Mouse (Mus musculus): Measurements from ENCODE around the gene Gm49383. TPM values are rescaled to one million over a fixed set of nuclear protein-coding genes. Genes with fewer than 3 reads are reported as not detected.
A peak's percentile ranks its signal among the peaks of the same experiment; 100 is the strongest.

Gene Gm49383
- polyA plus RNA-seq, 1 experiment from 2014 or later = 18.2 TPM

- Histone ChIP-seq H3K9ac (ENCODE audit: low read depth, low read length) (no peak overlapping the region), H3K4me2 (ENCODE audit: low read depth, low read length) (no peak overlapping the region), H3K27me3 (replicated peaks; ENCODE audit: control insufficient read depth, insufficient read depth, low read length) (no peaks in the 10 kb centered on the region), H3K27ac (replicated peaks; ENCODE audit: low read depth, low read length) (no peak overlapping the region), H3K9me3 (ENCODE audit: control insufficient read depth, low read length) (no peaks in the 10 kb centered on the region), H3K36me3 (ENCODE audit: control insufficient read depth, insufficient read depth, low read length) (peaks cover 47% of the 10 kb centered on the region; the same call in 1 of the 2 replicates), H3K4me3 (ENCODE audit: low read depth, low read length) (no peak overlapping the region), H3K4me1 (ENCODE audit: control insufficient read depth, insufficient read depth, low read length) (no peaks in the 10 kb centered on the region)
- DNase-seq (ENCODE audit: low spot score) (no peak), ATAC-seq (ENCODE audit: low read depth) (no peak)
- 92% methylated on average over 16 of the region's 19 CpGs for WGBS
Measured at GRCm38 (mm10) chr12:69220613-69221277, 23.8 kb upstream of the Gm49383 start.

DNA sequence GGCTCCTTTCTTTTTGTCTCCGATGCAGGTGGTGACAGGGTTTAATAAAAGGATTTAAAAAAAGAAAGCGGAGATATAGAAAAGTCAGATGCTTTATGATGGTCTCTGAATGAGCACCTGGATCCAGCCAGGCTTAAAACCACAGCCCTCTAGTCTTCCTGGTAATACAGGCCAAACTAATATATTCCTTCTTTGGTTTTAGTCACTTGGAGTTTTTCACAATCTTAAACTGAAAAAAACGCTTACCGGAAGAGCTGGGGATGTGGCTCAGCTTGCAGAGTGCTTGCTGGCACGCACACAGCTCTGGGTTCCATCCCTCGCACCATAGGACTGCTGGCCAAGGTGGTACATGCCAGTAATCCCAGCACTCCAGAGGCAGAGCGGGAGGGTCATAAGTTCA, 19.7 kb upstream of the Gm49383 start:
- H3K9me3 ChIP-seq (ENCODE audit: control insufficient read depth, low read length) = no peaks in the 10 kb centered on the region
- no peaks in the 10 kb centered on the region for H3K27me3 ChIP-seq (replicated peaks; ENCODE audit: control insufficient read depth, insufficient read depth, low read length)
- WGBS = 91% methylated on average over 7 of the region's 7 CpGs
- H3K4me3 ChIP-seq (ENCODE audit: low read depth, low read length) = no peak overlapping the region
- no peak overlapping the region for H3K9ac ChIP-seq (ENCODE audit: low read depth, low read length)
- no peak overlapping the region for H3K27ac ChIP-seq (replicated peaks; ENCODE audit: low read depth, low read length)
- ATAC-seq (ENCODE audit: low read depth) (no peak), DNase-seq (ENCODE audit: low spot score) (no peak)
- no peak overlapping the region for H3K4me2 ChIP-seq (ENCODE audit: low read depth, low read length)
- H3K36me3 ChIP-seq (ENCODE audit: control insufficient read depth, insufficient read depth, low read length) = peaks cover 77% of the 10 kb centered on the region
- no peaks in the 10 kb centered on the region for H3K4me1 ChIP-seq (ENCODE audit: control insufficient read depth, insufficient read depth, low read length)

GRCm38 (mm10) chr12:69215000-69215785, 18.3 kb upstream of the Gm49383 start:
- H3K36me3 ChIP-seq (ENCODE audit: control insufficient read depth, insufficient read depth, low read length) = peaks cover 78% of the 10 kb centered on the region
- ATAC-seq (ENCODE audit: low read depth) = no peak

GRCm38 (mm10) chr12:69214393-69214792, 17.5 kb upstream of the Gm49383 start:
- DNase-seq (ENCODE audit: low spot score) = no peak
- H3K9me3 ChIP-seq (ENCODE audit: control insufficient read depth, low read length) = no peaks in the 10 kb centered on the region
- WGBS = 91% methylated on average over 7 of the region's 7 CpGs
- no peak overlapping the region for H3K4me3 ChIP-seq (ENCODE audit: low read depth, low read length)
- H3K27me3 ChIP-seq (replicated peaks; ENCODE audit: control insufficient read depth, insufficient read depth, low read length) = no peaks in the 10 kb centered on the region
- no peak overlapping the region for H3K4me2 ChIP-seq (ENCODE audit: low read depth, low read length)
- H3K4me1 ChIP-seq (ENCODE audit: control insufficient read depth, insufficient read depth, low read length) = no peaks in the 10 kb centered on the region
- H3K27ac ChIP-seq (replicated peaks; ENCODE audit: low read depth, low read length) = no peak overlapping the region
- no peak overlapping the region for H3K9ac ChIP-seq (ENCODE audit: low read depth, low read length)
- peaks cover 83% of the 10 kb centered on the region for H3K36me3 ChIP-seq (ENCODE audit: control insufficient read depth, insufficient read depth, low read length)
- no peak for ATAC-seq (ENCODE audit: low read depth)

More at GRCm38 (mm10) chr12:69215000-69215785, 18.3 kb upstream of the Gm49383 start:
- no peak overlapping the region for H3K27ac ChIP-seq (replicated peaks; ENCODE audit: low read depth, low read length)
- DNase-seq (ENCODE audit: low spot score) = no peak
- H3K4me2 ChIP-seq (ENCODE audit: low read depth, low read length) = no peak overlapping the region
- no peaks in the 10 kb centered on the region for H3K9me3 ChIP-seq (ENCODE audit: control insufficient read depth, low read length)
- H3K27me3 ChIP-seq (replicated peaks; ENCODE audit: control insufficient read depth, insufficient read depth, low read length) = no peaks in the 10 kb centered on the region
- no peaks in the 10 kb centered on the region for H3K4me1 ChIP-seq (ENCODE audit: control insufficient read depth, insufficient read depth, low read length)
- H3K4me3 ChIP-seq (ENCODE audit: low read depth, low read length) = no peak overlapping the region
- H3K9ac ChIP-seq (ENCODE audit: low read depth, low read length) = no peak overlapping the region
- 69% methylated on average over 3 of the region's 3 CpGs for WGBS

- no peak for ATAC-seq (ENCODE audit: low read depth)
- no peak for DNase-seq (ENCODE audit: low spot score)
- H3K9ac ChIP-seq (ENCODE audit: low read depth, low read length) = no peak overlapping the region
- no peak overlapping the region for H3K4me3 ChIP-seq (ENCODE audit: low read depth, low read length)
- H3K9me3 ChIP-seq (ENCODE audit: control insufficient read depth, low read length) = no peaks in the 10 kb centered on the region
- WGBS = 94% methylated on average over 13 of the region's 13 CpGs
- H3K4me1 ChIP-seq (ENCODE audit: control insufficient read depth, insufficient read depth, low read length) = no peaks in the 10 kb centered on the region
- peaks cover 80% of the 10 kb centered on the region for H3K36me3 ChIP-seq (ENCODE audit: control insufficient read depth, insufficient read depth, low read length)
- H3K4me2 ChIP-seq (ENCODE audit: low read depth, low read length) = no peak overlapping the region
- H3K27me3 ChIP-seq (replicated peaks; ENCODE audit: control insufficient read depth, insufficient read depth, low read length) = no peaks in the 10 kb centered on the region
- H3K27ac ChIP-seq (replicated peaks; ENCODE audit: low read depth, low read length) = no peak overlapping the region
Measured at GRCm38 (mm10) chr12:69213186-69213777, 16.4 kb upstream of the Gm49383 start.

GRCm38 (mm10) chr12:69211057-69211456, 14.2 kb upstream of the Gm49383 start:
- no peak for ATAC-seq (ENCODE audit: low read depth)
- WGBS = 79% methylated on average over 5 of the region's 5 CpGs
- Histone ChIP-seq H3K4me2 (ENCODE audit: low read depth, low read length) (no peak overlapping the region), H3K27ac (replicated peaks; ENCODE audit: low read depth, low read length) (no peak overlapping the region), H3K36me3 (ENCODE audit: control insufficient read depth, insufficient read depth, low read length) (peaks cover 76% of the 10 kb centered on the region), H3K27me3 (replicated peaks; ENCODE audit: control insufficient read depth, insufficient read depth, low read length) (no peaks in the 10 kb centered on the region), H3K9me3 (ENCODE audit: control insufficient read depth, low read length) (no peaks in the 10 kb centered on the region), H3K4me1 (ENCODE audit: control insufficient read depth, insufficient read depth, low read length) (no peaks in the 10 kb centered on the region), H3K9ac (ENCODE audit: low read depth, low read length) (no peak overlapping the region), H3K4me3 (ENCODE audit: low read depth, low read length) (no peak overlapping the region)
- peak; percentile 27 for DNase-seq (ENCODE audit: low spot score)

- H3K27me3 ChIP-seq (replicated peaks; ENCODE audit: control insufficient read depth, insufficient read depth, low read length) = no peaks in the 10 kb centered on the region
- peaks cover 73% of the 10 kb centered on the region for H3K36me3 ChIP-seq (ENCODE audit: control insufficient read depth, insufficient read depth, low read length)
- H3K4me3 ChIP-seq (ENCODE audit: low read depth, low read length) = no peak overlapping the region
- H3K27ac ChIP-seq (replicated peaks; ENCODE audit: low read depth, low read length) = no peak overlapping the region
- ATAC-seq (ENCODE audit: low read depth) (peak; percentile 76), DNase-seq (ENCODE audit: low spot score) (peak; percentile 22)
- no peaks in the 10 kb centered on the region for H3K4me1 ChIP-seq (ENCODE audit: control insufficient read depth, insufficient read depth, low read length)
- 82% methylated on average over 18 of the region's 18 CpGs for WGBS
- no peak overlapping the region for H3K4me2 ChIP-seq (ENCODE audit: low read depth, low read length)
- H3K9ac ChIP-seq (ENCODE audit: low read depth, low read length) = no peak overlapping the region
- no peaks in the 10 kb centered on the region for H3K9me3 ChIP-seq (ENCODE audit: control insufficient read depth, low read length)
Measured at GRCm38 (mm10) chr12:69210056-69210979, 13.4 kb upstream of the Gm49383 start.

DNA sequence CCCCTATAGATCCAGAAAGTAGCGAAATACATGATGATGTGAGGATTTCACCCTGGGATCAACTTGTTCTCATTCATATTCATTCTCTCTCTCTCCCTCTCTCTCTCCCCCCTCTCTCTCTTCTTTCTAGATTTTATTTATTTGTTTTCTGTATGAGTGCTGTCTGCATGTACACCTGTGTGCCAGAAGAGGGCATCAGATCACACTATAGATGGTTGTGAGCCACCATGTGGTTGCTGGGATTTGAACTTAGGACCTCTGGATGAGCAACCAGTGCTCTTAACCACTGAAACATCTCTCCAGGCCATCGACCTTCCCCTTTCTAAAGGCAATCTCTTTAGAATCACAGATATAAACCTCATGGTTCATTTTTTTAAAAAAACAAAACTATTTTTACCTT, 11.6 kb upstream of the Gm49383 start:
- no peak for ATAC-seq (ENCODE audit: low read depth)
- peaks cover 62% of the 10 kb centered on the region for H3K36me3 ChIP-seq (ENCODE audit: control insufficient read depth, insufficient read depth, low read length)

More for the DNA sequence above, 11.6 kb upstream of the Gm49383 start:
- no peak overlapping the region for H3K9ac ChIP-seq (ENCODE audit: low read depth, low read length)
- H3K27ac ChIP-seq (replicated peaks; ENCODE audit: low read depth, low read length) = no peak overlapping the region
- H3K4me2 ChIP-seq (ENCODE audit: low read depth, low read length) = no peak overlapping the region
- no peaks in the 10 kb centered on the region for H3K4me1 ChIP-seq (ENCODE audit: control insufficient read depth, insufficient read depth, low read length)
- WGBS = 89% methylated on average over 2 of the region's 2 CpGs
- no peak for DNase-seq (ENCODE audit: low spot score)
- no peaks in the 10 kb centered on the region for H3K27me3 ChIP-seq (replicated peaks; ENCODE audit: control insufficient read depth, insufficient read depth, low read length)
- no peaks in the 10 kb centered on the region for H3K9me3 ChIP-seq (ENCODE audit: control insufficient read depth, low read length)
- no peak overlapping the region for H3K4me3 ChIP-seq (ENCODE audit: low read depth, low read length)

Measured in embryonic facial prominence, embryonic 14.5 days (tissue).